Mouse (Mus musculus): Measurements from ENCODE around the gene Csn1s2a.

DNA sequence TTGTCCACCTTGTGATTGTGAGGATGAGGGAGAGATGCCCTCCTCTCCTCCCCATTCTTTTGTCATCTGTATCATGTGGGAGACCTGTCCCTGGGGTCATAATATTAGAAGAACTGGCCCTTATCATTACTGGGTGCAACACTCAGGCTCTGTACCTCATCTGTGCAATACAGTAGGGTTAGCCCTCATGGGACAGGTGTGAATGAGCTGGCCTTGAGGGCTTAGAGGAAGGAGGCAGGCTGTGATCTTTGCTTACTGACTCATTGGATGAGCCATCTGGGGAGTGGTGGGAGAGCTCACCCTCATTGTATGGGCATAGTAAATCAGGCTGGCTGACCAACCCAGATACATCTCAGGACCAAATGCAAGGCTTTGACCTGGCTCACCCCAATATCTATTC, 39.5 kb upstream of the Csn1s2a start:
- TF ChIP-seq POLR2A (IDR thresholded peaks at IDR 0.05; ENCODE audit: control insufficient read depth, low read depth, low read length) (no peak), CTCF (IDR thresholded peaks at IDR 0.05; ENCODE audit: control insufficient read depth, insufficient read depth, insufficient replicate concordance, low read depth, low read length) (no peak)
